Mouse (Mus musculus) CH12.LX (cell line): ENCODE results near the gene Cbx8. TPM values are rescaled to one million over a fixed set of nuclear protein-coding genes. Genes with fewer than 3 reads are reported as not detected.

Experiments used
- DNase-seq: peaks from one replicate; pipeline ENCODE4 v3.0.0-alpha.2; 2013; ENCODE audit errors: extremely low read depth
- H3K27ac ChIP-seq: 2 replicates; pipeline ENCODE4 v1.5.1; 2012; ENCODE audit warnings: low read depth, mild to moderate bottlenecking, control low read depth, moderate library complexity; ENCODE audit not compliant: insufficient read depth
- H3K27me3 ChIP-seq: replicated peaks from 2 replicates; pipeline ENCODE3; 2012; ENCODE audit warnings: inconsistent platforms
- H3K36me3 ChIP-seq, 2 experiments: replicated peaks in 1 of 2; 2 replicates each; pipeline versions ENCODE3 to v1.6.1; 2012; ENCODE audit warnings: inconsistent platforms in 1 of 2, low read length in 1 of 2, mild to moderate bottlenecking in 1 of 2, mixed read lengths in 1 of 2, moderate library complexity in 1 of 2; ENCODE audit not compliant: control insufficient read depth in 1 of 2, insufficient read depth in 1 of 2
- H3K4me1 ChIP-seq, 2 experiments: 2 replicates each; pipeline ENCODE4 v1.6.1; 2012; ENCODE audit warnings: inconsistent platforms in 1 of 2, moderate library complexity in 1 of 2; ENCODE audit not compliant: insufficient read depth in 2 of 2, control insufficient read depth in 1 of 2
- H3K4me2 ChIP-seq: 2 replicates; pipeline ENCODE4 v1.6.1; 2012; ENCODE audit warnings: low read depth, mild to moderate bottlenecking, control low read depth; ENCODE audit not compliant: poor library complexity, insufficient read depth, severe bottlenecking
- H3K4me3 ChIP-seq, 3 experiments: fragments of 150-350 bp in 1 of 3; sonication (generic) in 1 of 3; replicated peaks in 1 of 3; 2 replicates each; pipeline versions ENCODE3 to v1.5.1; 2011 to 2012; ENCODE audit warnings: low read depth in 2 of 3, low read length in 2 of 3, mild to moderate bottlenecking in 2 of 3, moderate library complexity in 2 of 3, control low read depth in 1 of 3, improper control_type of control experiment in 1 of 3, inconsistent platforms in 1 of 3, mixed read lengths in 1 of 3; ENCODE audit not compliant: poor library complexity in 1 of 3
- H3K79me2 ChIP-seq: replicated peaks from 2 replicates; pipeline ENCODE4 v1.6.1; 2012; ENCODE audit warnings: mild to moderate bottlenecking, moderate library complexity; ENCODE audit not compliant: control insufficient read depth, poor library complexity, insufficient read depth, severe bottlenecking; ENCODE audit errors: extremely low read depth
- H3K9ac ChIP-seq: 2 replicates; pipeline ENCODE4 v1.6.1; 2012; ENCODE audit warnings: low read depth, mild to moderate bottlenecking, control low read depth, moderate library complexity; ENCODE audit not compliant: insufficient read depth
- H3K9me3 ChIP-seq: replicated peaks from 2 replicates; pipeline ENCODE3; 2012; ENCODE audit warnings: low read length, inconsistent platforms, mixed read lengths
- BHLHE40 ChIP-seq: IDR thresholded peaks from 2 replicates; pipeline ENCODE4 v1.6.1; 2011; ENCODE audit warnings: mild to moderate bottlenecking, low read depth, low read length, improper control_type of control experiment
- CTCF ChIP-seq, 2 experiments: IDR thresholded peaks in 1 of 2; conservative IDR thresholded peaks in 1 of 2; 2 replicates each; pipeline ENCODE4 v1.5.1; 2011 to 2012; ENCODE audit warnings: low read depth in 2 of 2, low read length in 2 of 2, improper control_type of control experiment in 1 of 2, inconsistent platforms in 1 of 2, mild to moderate bottlenecking in 1 of 2, moderate library complexity in 1 of 2
- E2F4 ChIP-seq: IDR thresholded peaks from 2 replicates; pipeline ENCODE4 v1.6.1; 2011; ENCODE audit warnings: low read depth, low read length, improper control_type of control experiment; ENCODE audit not compliant: insufficient replicate concordance
- ELF1 ChIP-seq: IDR thresholded peaks from 2 replicates; pipeline ENCODE4 v1.6.1; 2014; ENCODE audit warnings: low read depth, mild to moderate bottlenecking, inconsistent platforms, low read length, improper control_type of control experiment
- ETS1 ChIP-seq: conservative IDR thresholded peaks from 2 replicates; pipeline ENCODE4 v1.6.1; 2012; ENCODE audit warnings: low read depth, mild to moderate bottlenecking, inconsistent platforms, low read length, improper control_type of control experiment, moderate library complexity
- GABPA ChIP-seq: IDR thresholded peaks from 2 replicates; pipeline ENCODE4 v1.6.1; 2012; ENCODE audit warnings: low read depth, low read length, improper control_type of control experiment, inconsistent platforms; ENCODE audit not compliant: insufficient replicate concordance
- HCFC1 ChIP-seq: IDR thresholded peaks from 2 replicates; pipeline ENCODE4 v1.6.1; 2012; ENCODE audit warnings: low read depth, mild to moderate bottlenecking, inconsistent platforms, low read length, improper control_type of control experiment
- JUN ChIP-seq: IDR thresholded peaks from 2 replicates; pipeline ENCODE4 v1.6.1; 2011; ENCODE audit warnings: low read depth, mild to moderate bottlenecking, low read length, improper control_type of control experiment, moderate library complexity; ENCODE audit not compliant: insufficient read depth
- JUND ChIP-seq: conservative IDR thresholded peaks from 2 replicates; pipeline ENCODE4 v1.6.1; 2011; ENCODE audit warnings: low read depth, low read length, improper control_type of control experiment
- KAT2A ChIP-seq: IDR thresholded peaks from 2 replicates; pipeline ENCODE4 v1.6.1; 2012; ENCODE audit warnings: low read length, improper control_type of control experiment, inconsistent platforms; ENCODE audit not compliant: insufficient replicate concordance
- MAZ ChIP-seq: IDR thresholded peaks from 2 replicates; pipeline ENCODE4 v1.6.1; 2012; ENCODE audit warnings: low read depth, mild to moderate bottlenecking, inconsistent platforms, low read length, improper control_type of control experiment, moderate library complexity
- MEF2A ChIP-seq: IDR thresholded peaks from 2 replicates; pipeline ENCODE4 v1.6.1; 2014; ENCODE audit warnings: low read depth, mild to moderate bottlenecking, inconsistent platforms, low read length, improper control_type of control experiment, borderline replicate concordance
- MXI1 ChIP-seq: IDR thresholded peaks from 2 replicates; pipeline ENCODE4 v1.6.1; 2011; ENCODE audit warnings: mild to moderate bottlenecking, low read depth, low read length, improper control_type of control experiment
- SMC3 ChIP-seq: IDR thresholded peaks from 2 replicates; pipeline ENCODE4 v1.6.1; 2011; ENCODE audit warnings: low read depth, low read length, improper control_type of control experiment
- USF1 ChIP-seq: IDR thresholded peaks from 2 replicates; pipeline ENCODE4 v1.6.1; 2014; ENCODE audit warnings: low read depth, mild to moderate bottlenecking, inconsistent platforms, low read length, improper control_type of control experiment
- ZKSCAN1 ChIP-seq: IDR thresholded peaks from 2 replicates; pipeline ENCODE4 v1.6.1; 2012; ENCODE audit warnings: low read depth, inconsistent platforms, low read length, improper control_type of control experiment, borderline replicate concordance
- dilution Hi-C: fragments of 300-500 bp; cut with MboI; formaldehyde crosslinking; loops from 2 replicates; pipeline ENCODE4 v1.14.3; 2020; ENCODE audit warnings: low sequenced_read_pairs; ENCODE audit not compliant: extremely low pct_unique_long_range_greater_than_20kb, extremely low pct_ligation_motif_present
- in situ Hi-C: fragments of 300-500 bp; cut with MboI; formaldehyde crosslinking; loops from 3 replicates; pipeline ENCODE4 v1.14.3; 2019; ENCODE audit warnings: low sequenced_read_pairs, low pct_ligation_motif_present, low pct_unique_long_range_greater_than_20kb, mixed read lengths
- polyA plus RNA-seq: library from polyadenylated mRNA; unstranded; fragments of >175 nt; gene quantifications from 2 replicates; pipeline ENCODE4 v1.2.1, GENCODE M21; 2012; ENCODE audit warnings: low read depth; ENCODE audit not compliant: insufficient read length
- total RNA-seq, 2 experiments: library from RNA; depleted of rRNA; stranded (reverse); fragments of 300-350 nt in 1 of 2; fragments of >200 nt in 1 of 2; gene quantifications; 2 replicates each; pipeline ENCODE4 v1.2.3; 2012 to 2014

Gene Cbx8
- total and polyA plus RNA-seq, 3 experiments, result 6.0 to 10.2 (median 6.2) TPM

- in situ Hi-C loops (no loop called here), dilution Hi-C loops (no loop called here)
- no peak for DNase-seq
- Histone ChIP-seq H3K27ac (no peak overlapping the region), H3K4me3 (no peak overlapping the region), H3K27me3 (peaks cover 97% of the 10 kb centered on the region), H3K36me3 (no peaks in the 10 kb centered on the region), H3K4me1 (peaks cover 15 to 31% of the 10 kb centered on the region in 2 experiments), H3K79me2 (no peaks in the 10 kb centered on the region), H3K9ac (no peak overlapping the region), H3K9me3 (peaks cover 41% of the 10 kb centered on the region), H3K4me2 (no peak overlapping the region)
- TF ChIP-seq ELF1, result no peak
- no peak for TF ChIP-seq KAT2A
- no peak for TF ChIP-seq GABPA
- TF ChIP-seq USF1, result no peak
- no peak for TF ChIP-seq ETS1
- TF ChIP-seq ZKSCAN1, result no peak
- no peak for TF ChIP-seq MEF2A
- no peak for TF ChIP-seq JUND
- TF ChIP-seq HCFC1, result no peak
- no peak for TF ChIP-seq MAZ
- TF ChIP-seq MXI1, result no peak
- no peak for TF ChIP-seq SMC3
These were observed 18.5 kb upstream of the Cbx8 start for GRCm38 (mm10) chr11:119059256-119059655.

- Histone ChIP-seq H3K79me2 (no peaks in the 10 kb centered on the region), H3K9ac (no peak overlapping the region), H3K4me2 (no peak overlapping the region), H3K9me3 (peaks cover 47% of the 10 kb centered on the region), H3K27me3 (peaks cover 96% of the 10 kb centered on the region), H3K4me3 (no peak overlapping the region), H3K4me1 (peaks cover 18 to 40% of the 10 kb centered on the region in 2 experiments), H3K27ac (no peak overlapping the region), H3K36me3 (no peaks in the 10 kb centered on the region)
- no peak for DNase-seq
- in situ Hi-C loops, result no loop called here
- dilution Hi-C loops, result no loop called here
- no peak for TF ChIP-seq JUN
- 0 out of 4 replicates have a peak, but pooled peaks of 1 of the 2 experiments have one; percentile 5 for TF ChIP-seq CTCF (conservative IDR thresholded peaks at IDR 0.05 in 1 of 2, IDR thresholded peaks at IDR 0.05 in 1 of 2; ENCODE audit: low read depth in 2 of 2, low read length in 2 of 2)
- peak; percentile 13; the same call in 1 of the 2 replicates for TF ChIP-seq BHLHE40
- no peak for TF ChIP-seq HCFC1
- TF ChIP-seq ZKSCAN1, result no peak
- TF ChIP-seq E2F4, result no peak
These were observed 17.5 kb upstream of the Cbx8 start for GRCm38 (mm10) chr11:119058041-119058995.
